Mouse (Mus musculus) ES-E14 (cell line): Measurements from ENCODE around the gene Fntb.

Source experiments
- MAFK ChIP-seq: IDR thresholded peaks from 2 replicates; pipeline ENCODE4 v1.6.1; 2014; ENCODE audit warnings: mild to moderate bottlenecking, low read depth, low read length, inconsistent platforms; ENCODE audit not compliant: insufficient read depth
- ZC3H11A ChIP-seq: IDR thresholded peaks from 2 replicates; pipeline ENCODE4 v1.6.1; 2012; ENCODE audit warnings: low read depth, mild to moderate bottlenecking, inconsistent platforms, low read length, borderline replicate concordance

- TF ChIP-seq MAFK, result no peak
- TF ChIP-seq ZC3H11A, result no peak
These were observed 79.1 kb downstream of the Fntb start for GRCm38 (mm10) chr12:76844346-76845061.
